Mouse (Mus musculus) forebrain, embryonic 14.5 days (tissue): ENCODE data around the gene Acvr1b. TPM values are rescaled to one million over a fixed set of nuclear protein-coding genes. Genes with fewer than 3 reads are reported as not detected.

Source experiments
- ATAC-seq: fragments of 200-750 bp; cut with Nextera tagmentation; 2 replicates; pipeline ENCODE4 v1.8.0; 2017; ENCODE audit warnings: mild to moderate bottlenecking, moderate library complexity
- DNase-seq: peaks from one replicate; pipeline ENCODE4 v3.0.0-alpha.2; 2015; ENCODE audit warnings: low spot score
- H3K27ac ChIP-seq: fragments of 300-500 bp; sonication (generic); 2 replicates; pipeline ENCODE4 v1.5.1; 2014; ENCODE audit warnings: low read depth, mild to moderate bottlenecking, control low read depth, low read length, moderate library complexity
- H3K27me3 ChIP-seq: fragments of 300-500 bp; sonication (generic); replicated peaks from 2 replicates; pipeline ENCODE4 v1.6.1; 2014; ENCODE audit warnings: low read length, control low read depth, mixed read lengths; ENCODE audit not compliant: control insufficient read depth, insufficient read depth
- H3K36me3 ChIP-seq: fragments of 300-500 bp; sonication (generic); 2 replicates; pipeline ENCODE4 v1.6.1; 2014; ENCODE audit warnings: low read length, control low read depth; ENCODE audit not compliant: control insufficient read depth, insufficient read depth
- H3K4me1 ChIP-seq: fragments of 300-500 bp; sonication (generic); 2 replicates; pipeline ENCODE4 v1.6.1; 2014; ENCODE audit warnings: antibody characterized with exemption, low read length, control low read depth; ENCODE audit not compliant: control insufficient read depth, insufficient read depth
- H3K4me2 ChIP-seq: fragments of 300-500 bp; sonication (generic); 2 replicates; pipeline ENCODE4 v1.6.1; 2014; ENCODE audit warnings: mild to moderate bottlenecking, control low read depth, low read length
- H3K4me3 ChIP-seq: fragments of 300-500 bp; sonication (generic); 2 replicates; pipeline ENCODE4 v1.5.1; 2014; ENCODE audit warnings: low read depth, low read length, control low read depth
- H3K9ac ChIP-seq: fragments of 300-500 bp; sonication (generic); 2 replicates; pipeline ENCODE4 v1.6.1; 2014; ENCODE audit warnings: mild to moderate bottlenecking, low read length, control low read depth, moderate library complexity
- H3K9me3 ChIP-seq: fragments of 300-500 bp; sonication (generic); replicated peaks from 2 replicates; pipeline ENCODE4 v1.6.1; 2016; ENCODE audit warnings: low read length, control low read depth, mixed read lengths; ENCODE audit not compliant: control insufficient read depth
- WGBS: fragments of 180-500 bp; shearing (Covaris S2); extraction: QIAGEN DNeasy Blood & Tissue Kit; methylation state at CpG from one replicate; pipeline ENCODE4 v1.1.7; 2014; 5-methylcytosine and 5-hydroxymethylcytosine counted together
- microRNA-seq: library from miRNA; unstranded; fragments of <30 nt; microRNA quantifications from one replicate; pipeline ENCODE4, GENCODE M21; 2016
- polyA plus RNA-seq: library from polyadenylated mRNA; unstranded; fragments of >200 nt; fragmentation: Nextera tagmentation; extraction: Ambion mirVana; gene quantifications from 2 replicates; pipeline ENCODE4 v1.2.1, GENCODE M21; 2014

The Acvr1b gene
- polyA plus RNA-seq, 1 experiment from 2014 or later = 24.7 TPM

- Histone ChIP-seq H3K27me3 (no peaks in the 10 kb centered on the region), H3K27ac (no peak overlapping the region)
Measured at GRCm38 (mm10) chr15:101258420-101258819, 84.6 kb downstream of the Acvr1b start.

GRCm38 (mm10) chr15:101259922-101260321, 86.1 kb downstream of the Acvr1b start:
- Histone ChIP-seq H3K9me3 (no peaks in the 10 kb centered on the region), H3K4me1 (no peaks in the 10 kb centered on the region), H3K27me3 (no peaks in the 10 kb centered on the region), H3K36me3 (no peaks in the 10 kb centered on the region), H3K9ac (no peak overlapping the region), H3K4me2 (no peak overlapping the region), H3K27ac (no peak overlapping the region), H3K4me3 (no peak overlapping the region)
- 85% methylated on average over 3 of the region's 3 CpGs for WGBS
- no peak for DNase-seq
- no peak for ATAC-seq

More at GRCm38 (mm10) chr15:101258420-101258819, 84.6 kb downstream of the Acvr1b start:
- H3K9me3 ChIP-seq = no peaks in the 10 kb centered on the region
- ATAC-seq (no peak), DNase-seq (no peak)
- 88% methylated on average over 11 of the region's 11 CpGs for WGBS
- H3K4me1 ChIP-seq = 0 out of 2 replicates have a peak, but pooled peaks cover 3% of the 10 kb centered on the region
- H3K4me3 ChIP-seq = no peak overlapping the region
- H3K4me2 ChIP-seq = no peak overlapping the region
- no peaks in the 10 kb centered on the region for H3K36me3 ChIP-seq
- no peak overlapping the region for H3K9ac ChIP-seq

GRCm38 (mm10) chr15:101260387-101260786, 86.5 kb downstream of the Acvr1b start:
- ATAC-seq (no peak), DNase-seq (no peak)
- H3K36me3 ChIP-seq = no peaks in the 10 kb centered on the region
- H3K4me1 ChIP-seq = no peaks in the 10 kb centered on the region
- H3K4me3 ChIP-seq = no peak overlapping the region
- H3K9ac ChIP-seq = no peak overlapping the region
- H3K9me3 ChIP-seq = no peaks in the 10 kb centered on the region
- WGBS = 81% methylated on average over 10 of the region's 10 CpGs
- H3K27ac ChIP-seq = no peak overlapping the region
- no peaks in the 10 kb centered on the region for H3K27me3 ChIP-seq
- H3K4me2 ChIP-seq = no peak overlapping the region

- Histone ChIP-seq H3K4me3 (no peak overlapping the region), H3K9ac (no peak overlapping the region), H3K36me3 (no peaks in the 10 kb centered on the region), H3K9me3 (no peaks in the 10 kb centered on the region), H3K27ac (no peak overlapping the region), H3K4me1 (peaks cover 5% of the 10 kb centered on the region), H3K4me2 (no peak overlapping the region), H3K27me3 (peaks cover 6% of the 10 kb centered on the region; the same call in 1 of the 2 replicates)
- DNase-seq (no peak), ATAC-seq (no peak)
- 74% methylated on average over 13 of the region's 13 CpGs for WGBS
Measured at GRCm38 (mm10) chr15:101260874-101261622, 87.2 kb downstream of the Acvr1b start.

GRCm38 (mm10) chr15:101262502-101262901, 88.6 kb downstream of the Acvr1b start:
- Histone ChIP-seq H3K4me1 (peaks cover 6% of the 10 kb centered on the region), H3K36me3 (no peaks in the 10 kb centered on the region), H3K4me3 (no peak overlapping the region), H3K27ac (no peak overlapping the region), H3K9ac (no peak overlapping the region), H3K9me3 (no peaks in the 10 kb centered on the region), H3K4me2 (no peak overlapping the region), H3K27me3 (peaks cover 13% of the 10 kb centered on the region; the same call in 1 of the 2 replicates)
- 80% methylated on average over 5 of the region's 5 CpGs for WGBS
- ATAC-seq (no peak), DNase-seq (no peak)

Small RNA genes within 50 kb of the gene (microRNA-seq; reads per million reads assigned to microRNA genes)
- gene Mir6962 = 1.1 reads per million

Other genes with a start within 250 kb of the Acvr1b start
- not detected in 2 replicates for gene Gm47841, start 126.7 kb upstream of the Acvr1b start, polyA plus RNA-seq
- gene Fignl2, start 95.5 kb upstream of the Acvr1b start, polyA plus RNA-seq = 0.09 TPM in 1 of 2 replicates, not detected in the other
- not detected in 2 replicates for gene Ankrd33, start 58.3 kb upstream of the Acvr1b start, polyA plus RNA-seq
- gene Acvrl1, start 45.5 kb upstream of the Acvr1b start, polyA plus RNA-seq = 4.1 and 4.2 TPM in 2 replicates
- 0.93 and 1.0 TPM in 2 replicates for gene Grasp, start 50.1 kb downstream of the Acvr1b start, polyA plus RNA-seq
- 2.1 and 2.9 TPM in 2 replicates for gene Nr4a1, start 80.2 kb downstream of the Acvr1b start, polyA plus RNA-seq
- gene Atg101, start 110.2 kb downstream of the Acvr1b start, polyA plus RNA-seq = 82.3 and 83.1 TPM in 2 replicates
- gene 6030408B16Rik, start 119.1 kb downstream of the Acvr1b start, polyA plus RNA-seq = 0.25 TPM in 2 replicates
- not detected in 2 replicates for gene Krt80, start 196.1 kb downstream of the Acvr1b start, polyA plus RNA-seq
- 0.66 and 0.75 TPM in 2 replicates for gene Krt7, start 237.0 kb downstream of the Acvr1b start, polyA plus RNA-seq